Mouse (Mus musculus) CH12.LX (cell line): ENCODE results near the gene Scd4. TPM values are rescaled to one million over a fixed set of nuclear protein-coding genes. Genes with fewer than 3 reads are reported as not detected.

Source experiments
- DNase-seq: peaks from one replicate; pipeline ENCODE4 v3.0.0-alpha.2; 2013; ENCODE audit errors: extremely low read depth
- H3K27ac ChIP-seq: 2 replicates; pipeline ENCODE4 v1.5.1; 2012; ENCODE audit warnings: low read depth, mild to moderate bottlenecking, control low read depth, moderate library complexity; ENCODE audit not compliant: insufficient read depth
- H3K27me3 ChIP-seq: replicated peaks from 2 replicates; pipeline ENCODE3; 2012; ENCODE audit warnings: inconsistent platforms
- H3K36me3 ChIP-seq, 2 experiments: replicated peaks in 1 of 2; 2 replicates each; pipeline versions ENCODE3 to v1.6.1; 2012; ENCODE audit warnings: inconsistent platforms in 1 of 2, low read length in 1 of 2, mild to moderate bottlenecking in 1 of 2, mixed read lengths in 1 of 2, moderate library complexity in 1 of 2; ENCODE audit not compliant: control insufficient read depth in 1 of 2, insufficient read depth in 1 of 2
- H3K4me1 ChIP-seq, 2 experiments: 2 replicates each; pipeline ENCODE4 v1.6.1; 2012; ENCODE audit warnings: inconsistent platforms in 1 of 2, moderate library complexity in 1 of 2; ENCODE audit not compliant: insufficient read depth in 2 of 2, control insufficient read depth in 1 of 2
- H3K4me2 ChIP-seq: 2 replicates; pipeline ENCODE4 v1.6.1; 2012; ENCODE audit warnings: low read depth, mild to moderate bottlenecking, control low read depth; ENCODE audit not compliant: poor library complexity, insufficient read depth, severe bottlenecking
- H3K4me3 ChIP-seq, 3 experiments: fragments of 150-350 bp in 1 of 3; sonication (generic) in 1 of 3; replicated peaks in 1 of 3; 2 replicates each; pipeline versions ENCODE3 to v1.5.1; 2011 to 2012; ENCODE audit warnings: low read depth in 2 of 3, low read length in 2 of 3, mild to moderate bottlenecking in 2 of 3, moderate library complexity in 2 of 3, control low read depth in 1 of 3, improper control_type of control experiment in 1 of 3, inconsistent platforms in 1 of 3, mixed read lengths in 1 of 3; ENCODE audit not compliant: poor library complexity in 1 of 3
- H3K79me2 ChIP-seq: replicated peaks from 2 replicates; pipeline ENCODE4 v1.6.1; 2012; ENCODE audit warnings: mild to moderate bottlenecking, moderate library complexity; ENCODE audit not compliant: control insufficient read depth, poor library complexity, insufficient read depth, severe bottlenecking; ENCODE audit errors: extremely low read depth
- H3K9ac ChIP-seq: 2 replicates; pipeline ENCODE4 v1.6.1; 2012; ENCODE audit warnings: low read depth, mild to moderate bottlenecking, control low read depth, moderate library complexity; ENCODE audit not compliant: insufficient read depth
- H3K9me3 ChIP-seq: replicated peaks from 2 replicates; pipeline ENCODE3; 2012; ENCODE audit warnings: low read length, inconsistent platforms, mixed read lengths
- EP300 ChIP-seq: IDR thresholded peaks from 2 replicates; pipeline ENCODE4 v1.6.1; 2011; ENCODE audit warnings: low read length, improper control_type of control experiment
- HCFC1 ChIP-seq: IDR thresholded peaks from 2 replicates; pipeline ENCODE4 v1.6.1; 2012; ENCODE audit warnings: low read depth, mild to moderate bottlenecking, inconsistent platforms, low read length, improper control_type of control experiment
- JUND ChIP-seq: conservative IDR thresholded peaks from 2 replicates; pipeline ENCODE4 v1.6.1; 2011; ENCODE audit warnings: low read depth, low read length, improper control_type of control experiment
- MAFK ChIP-seq: IDR thresholded peaks from 2 replicates; pipeline ENCODE4 v1.6.1; 2011; ENCODE audit warnings: low read length, improper control_type of control experiment; ENCODE audit not compliant: insufficient replicate concordance
- MAX ChIP-seq: IDR thresholded peaks from 2 replicates; pipeline ENCODE4 v1.6.1; 2011; ENCODE audit warnings: low read length, improper control_type of control experiment
- MEF2A ChIP-seq: IDR thresholded peaks from 2 replicates; pipeline ENCODE4 v1.6.1; 2014; ENCODE audit warnings: low read depth, mild to moderate bottlenecking, inconsistent platforms, low read length, improper control_type of control experiment, borderline replicate concordance
- PAX5 ChIP-seq: IDR thresholded peaks from 2 replicates; pipeline ENCODE4 v1.6.1; 2012; ENCODE audit warnings: low read length, inconsistent platforms, mixed read lengths
- POLR2A ChIP-seq: IDR thresholded peaks from 2 replicates; pipeline ENCODE4 v1.6.1; 2011; ENCODE audit warnings: low read depth, mild to moderate bottlenecking, improper control_type of control experiment, low read length
- POLR2AphosphoS2 ChIP-seq: IDR thresholded peaks from 2 replicates; pipeline ENCODE4 v1.6.1; 2011; ENCODE audit warnings: low read depth, low read length, improper control_type of control experiment
- ZC3H11A ChIP-seq: IDR thresholded peaks from 2 replicates; pipeline ENCODE4 v1.6.1; 2012; ENCODE audit warnings: low read depth, mild to moderate bottlenecking, inconsistent platforms, low read length, improper control_type of control experiment
- ZKSCAN1 ChIP-seq: IDR thresholded peaks from 2 replicates; pipeline ENCODE4 v1.6.1; 2012; ENCODE audit warnings: low read depth, inconsistent platforms, low read length, improper control_type of control experiment, borderline replicate concordance
- ZNF384 ChIP-seq: IDR thresholded peaks from 2 replicates; pipeline ENCODE4 v1.6.1; 2012; ENCODE audit warnings: low read depth, low read length, improper control_type of control experiment, inconsistent platforms
- dilution Hi-C: fragments of 300-500 bp; cut with MboI; formaldehyde crosslinking; loops from 2 replicates; pipeline ENCODE4 v1.14.3; 2020; ENCODE audit warnings: low sequenced_read_pairs; ENCODE audit not compliant: extremely low pct_unique_long_range_greater_than_20kb, extremely low pct_ligation_motif_present
- in situ Hi-C: fragments of 300-500 bp; cut with MboI; formaldehyde crosslinking; loops from 3 replicates; pipeline ENCODE4 v1.14.3; 2019; ENCODE audit warnings: low sequenced_read_pairs, low pct_ligation_motif_present, low pct_unique_long_range_greater_than_20kb, mixed read lengths
- polyA plus RNA-seq: library from polyadenylated mRNA; unstranded; fragments of >175 nt; gene quantifications from 2 replicates; pipeline ENCODE4 v1.2.1, GENCODE M21; 2012; ENCODE audit warnings: low read depth; ENCODE audit not compliant: insufficient read length
- total RNA-seq, 2 experiments: library from RNA; depleted of rRNA; stranded (reverse); fragments of 300-350 nt in 1 of 2; fragments of >200 nt in 1 of 2; gene quantifications; 2 replicates each; pipeline ENCODE4 v1.2.3; 2012 to 2014

The Scd4 gene
- total and polyA plus RNA-seq, 3 experiments = 0.11 TPM; not detected in 2

DNA sequence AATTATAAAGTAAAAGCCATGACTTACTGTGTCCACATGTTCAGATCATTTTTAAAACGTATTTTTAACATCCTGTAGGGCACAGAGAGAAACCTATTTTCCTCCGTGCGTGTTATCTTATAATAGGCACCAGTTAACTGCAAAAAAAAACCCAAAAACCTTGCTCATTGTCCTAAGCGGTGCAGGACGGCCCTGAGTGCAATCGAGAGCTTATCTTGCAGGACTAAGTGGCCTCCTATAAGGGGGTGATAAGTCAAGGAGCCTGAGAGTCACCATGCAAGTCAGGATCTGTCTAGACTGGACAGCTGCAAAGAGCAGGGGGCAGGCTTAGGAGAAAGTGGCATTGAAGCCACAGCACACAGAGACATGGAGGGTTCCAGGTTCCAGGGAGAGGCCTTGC is 33.0 kb upstream of the Scd4 start:
- no peaks in the 10 kb centered on the region for H3K9me3 ChIP-seq
- no peak for DNase-seq
- in situ Hi-C loops = loop anchor here (5.0 kb wide), 1 partner anchor 53 kb away; no protein-coding TSS in a partner anchor
- H3K9ac ChIP-seq = no peak overlapping the region
- H3K36me3 ChIP-seq = peaks cover 88 to 94% of the 10 kb centered on the region in 2 experiments
- TF ChIP-seq EP300 (no peak), ZNF384 (no peak), ZKSCAN1 (no peak), POLR2AphosphoS2 (peak; percentile 62; the same call in 1 of the 2 replicates), MAX (no peak), PAX5 (no peak), JUND (no peak)
- H3K4me3 ChIP-seq = no peak overlapping the region
- dilution Hi-C loops = no loop called here
- no peak overlapping the region for H3K4me2 ChIP-seq
- H3K27ac ChIP-seq = 0 out of 2 replicates have a peak overlapping the region, but pooled peaks have one; percentile 5
- no peaks in the 10 kb centered on the region for H3K27me3 ChIP-seq
- peaks cover 18 to 64% of the 10 kb centered on the region in 2 experiments for H3K4me1 ChIP-seq
- peaks cover 68% of the 10 kb centered on the region for H3K79me2 ChIP-seq

DNA sequence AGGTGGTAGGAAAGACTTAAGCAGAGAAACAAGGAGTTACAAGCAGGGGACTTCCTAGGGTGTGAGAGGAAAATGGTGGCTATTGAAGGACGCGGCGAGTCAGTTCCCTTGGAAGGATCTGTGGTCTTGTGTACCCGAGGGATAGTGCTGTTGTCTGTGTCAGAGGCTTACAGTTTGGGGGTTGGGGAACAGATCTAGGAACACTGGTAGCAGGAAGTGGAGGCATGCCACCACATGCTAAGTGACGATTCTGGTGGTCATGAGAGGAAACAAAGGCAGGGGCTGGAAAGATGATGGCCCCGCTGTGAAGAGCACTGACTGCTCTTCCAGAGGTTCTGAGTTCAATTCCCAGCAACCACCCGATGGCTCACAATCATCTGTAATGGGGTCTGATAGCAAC is 32.4 kb upstream of the Scd4 start:
- dilution Hi-C loops = no loop called here
- DNase-seq = no peak
- Histone ChIP-seq H3K4me2 (no peak overlapping the region), H3K79me2 (peaks cover 62% of the 10 kb centered on the region), H3K9ac (no peak overlapping the region), H3K4me3 (no peak overlapping the region), H3K27me3 (no peaks in the 10 kb centered on the region), H3K9me3 (no peaks in the 10 kb centered on the region)
- TF ChIP-seq MAFK (0 out of 2 replicates have a peak, but pooled peaks have one; percentile 8), POLR2A (0 out of 2 replicates have a peak, but pooled peaks have one; percentile 19), MEF2A (no peak)
- TF ChIP-seq, all 38 proteins: peak for 2
- Histone ChIP-seq H3K27ac (peak overlapping the region; percentile 5), H3K36me3 (peaks cover 90 to 94% of the 10 kb centered on the region in 2 experiments), H3K4me1 (peaks cover 18 to 69% of the 10 kb centered on the region in 2 experiments)
- in situ Hi-C loops = no loop called here

DNA sequence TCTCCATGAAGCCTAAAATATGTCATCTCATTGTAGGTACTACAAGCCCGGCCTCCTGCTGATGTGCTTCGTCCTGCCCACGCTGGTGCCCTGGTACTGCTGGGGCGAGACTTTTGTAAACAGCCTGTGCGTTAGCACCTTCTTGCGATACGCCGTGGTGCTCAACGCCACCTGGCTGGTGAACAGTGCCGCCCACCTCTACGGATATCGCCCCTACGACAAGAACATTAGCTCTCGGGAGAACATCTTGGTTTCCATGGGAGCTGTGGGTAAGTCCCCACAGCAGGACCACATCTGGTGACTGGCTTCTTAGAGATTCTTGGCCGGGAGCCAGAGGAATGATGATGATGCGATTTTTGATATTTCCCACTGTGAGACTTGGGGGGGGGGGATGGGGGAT is 31.7 kb upstream of the Scd4 start:
- Histone ChIP-seq H3K27me3 (no peaks in the 10 kb centered on the region), H3K79me2 (peaks cover 55% of the 10 kb centered on the region), H3K4me1 (peaks cover 18 to 69% of the 10 kb centered on the region in 2 experiments), H3K36me3 (peaks cover 90 to 94% of the 10 kb centered on the region in 2 experiments), H3K9ac (no peak overlapping the region), H3K4me2 (no peak overlapping the region), H3K9me3 (no peaks in the 10 kb centered on the region), H3K27ac (peak overlapping the region; percentile 16; the same call in 1 of the 2 replicates), H3K4me3 (no peak overlapping the region)
- DNase-seq = no peak
- in situ Hi-C loops = no loop called here
- TF ChIP-seq ZC3H11A (no peak), HCFC1 (no peak)
- dilution Hi-C loops = no loop called here
